Comparison of ENCODE assay signal across 29 mouse cellular contexts in genomic region chr9:4486428-4486827, GRCm38 (mm10).
"Had no signal": no experiment of that assay in that cellular context is flagged by ENCODE, and none has a peak within 500 bp of the region (broad histone marks: within the 10 kb centered on the region; RNA-seq: fewer than 3 reads in every experiment).

No protein-coding gene starts in this region.

- H3K27me3 ChIP-seq: embryonic facial prominence, embryonic 12.5 days; embryonic facial prominence, embryonic 13.5 days; embryonic facial prominence, embryonic 15.5 days; forebrain, embryonic 12.5 days; forebrain, embryonic 13.5 days; forebrain, embryonic 15.5 days had no signal

- H3K27ac ChIP-seq: embryonic facial prominence, embryonic 10.5 days; embryonic facial prominence, embryonic 12.5 days; embryonic facial prominence, embryonic 13.5 days; embryonic facial prominence, embryonic 15.5 days; forebrain, embryonic 10.5 days; forebrain, embryonic 12.5 days; forebrain, embryonic 13.5 days; forebrain, embryonic 15.5 days; gastrocnemius, adult 2 months; heart, adult 2 months had no signal

- DNase-seq: cerebellum, adult 2 months; cerebellum, adult 8-10 months; cerebellum, adult 9-10 months; cerebellum, adult 9-11 months; cerebellum, postnatal 10 days; cerebellum, postnatal 14 days; cerebellum, postnatal 25 days; cerebellum, postnatal 36 days; embryo, embryonic 11 days; forebrain, postnatal 0 days; gastrocnemius, adult 2 months; gastrocnemius, postnatal 10 days; gastrocnemius, postnatal 14 days; gastrocnemius, postnatal 25 days; gastrocnemius, postnatal 36 days; heart, adult 11 months; heart, adult 18-20 months; heart, adult 2 months had no signal

- H3K9ac ChIP-seq: embryonic facial prominence, embryonic 12.5 days; embryonic facial prominence, embryonic 13.5 days; embryonic facial prominence, embryonic 15.5 days; forebrain, embryonic 12.5 days; forebrain, embryonic 13.5 days; forebrain, embryonic 15.5 days; forebrain, postnatal 0 days had no signal

- H3K4me2 ChIP-seq: embryonic facial prominence, embryonic 12.5 days; embryonic facial prominence, embryonic 13.5 days; embryonic facial prominence, embryonic 15.5 days; forebrain, embryonic 12.5 days; forebrain, embryonic 13.5 days; forebrain, embryonic 15.5 days had no signal

- H3K36me3 ChIP-seq: embryonic facial prominence, embryonic 10.5 days; embryonic facial prominence, embryonic 12.5 days; embryonic facial prominence, embryonic 13.5 days; embryonic facial prominence, embryonic 15.5 days; forebrain, embryonic 10.5 days; forebrain, embryonic 12.5 days; forebrain, embryonic 15.5 days had no signal

- H3K9me3 ChIP-seq: embryonic facial prominence, embryonic 10.5 days; embryonic facial prominence, embryonic 12.5 days; embryonic facial prominence, embryonic 13.5 days; embryonic facial prominence, embryonic 15.5 days; forebrain, embryonic 12.5 days; forebrain, embryonic 15.5 days had no signal

- ATAC-seq: forebrain, embryonic 13.5 days; forebrain, embryonic 14.5 days; forebrain, embryonic 15.5 days; forebrain, embryonic 16.5 days; forebrain, postnatal 0 days had no signal

- H3K4me3 ChIP-seq: embryonic facial prominence, embryonic 10.5 days; embryonic facial prominence, embryonic 12.5 days; embryonic facial prominence, embryonic 13.5 days; embryonic facial prominence, embryonic 15.5 days; erythroblast, embryonic 14.5 days; forebrain, embryonic 10.5 days; forebrain, embryonic 12.5 days; forebrain, embryonic 13.5 days; forebrain, embryonic 15.5 days; gastrocnemius, adult 2 months; heart, adult 2 months had no signal

- H3K4me1 ChIP-seq: embryonic facial prominence, embryonic 10.5 days; embryonic facial prominence, embryonic 12.5 days; embryonic facial prominence, embryonic 13.5 days; embryonic facial prominence, embryonic 15.5 days; forebrain, embryonic 10.5 days; forebrain, embryonic 12.5 days; forebrain, embryonic 13.5 days; forebrain, embryonic 15.5 days had no signal
